Mouse (Mus musculus) spleen, adult 2 months (tissue): ENCODE measurements around the gene Hdac8. TPM values are rescaled to one million over a fixed set of nuclear protein-coding genes. Genes with fewer than 3 reads are reported as not detected.

Experiments used
- DNase-seq, 2 experiments: peaks; one replicate each; pipeline versions ENCODE4 v3.0.0 to v3.0.0-alpha.2; 2012 to 2021; ENCODE audit warnings: low spot score in 2 of 2, low read depth in 1 of 2
- H3K27ac ChIP-seq: fragments of 200-500 bp; 2 replicates; pipeline ENCODE4 v1.5.1; 2012; ENCODE audit warnings: low read length, inconsistent platforms; ENCODE audit not compliant: insufficient read depth
- H3K27me3 ChIP-seq: fragments of 200-500 bp; 2 replicates; pipeline ENCODE4 v1.6.1; 2012; ENCODE audit warnings: mild to moderate bottlenecking, moderate library complexity, low read length, inconsistent platforms; ENCODE audit not compliant: control insufficient read depth, insufficient read depth
- H3K36me3 ChIP-seq: fragments of 200-500 bp; 2 replicates; pipeline ENCODE4 v1.6.1; 2012; ENCODE audit warnings: mild to moderate bottlenecking, low read length, inconsistent platforms; ENCODE audit not compliant: control insufficient read depth, insufficient read depth
- H3K4me1 ChIP-seq: fragments of 200-500 bp; 2 replicates; pipeline ENCODE4 v1.6.1; 2011; ENCODE audit warnings: inconsistent platforms; ENCODE audit not compliant: control insufficient read depth, insufficient read depth, insufficient read length
- H3K4me3 ChIP-seq: fragments of 200-500 bp; 2 replicates; pipeline ENCODE4 v1.5.1; 2011; ENCODE audit warnings: mild to moderate bottlenecking, inconsistent platforms; ENCODE audit not compliant: insufficient read depth, insufficient read length; ENCODE audit errors: extremely low read depth
- CTCF ChIP-seq: fragments of 200-500 bp; IDR thresholded peaks from 2 replicates; pipeline ENCODE4 v1.5.1; 2011; ENCODE audit warnings: mild to moderate bottlenecking, inconsistent platforms; ENCODE audit not compliant: insufficient read depth, insufficient read length, insufficient replicate concordance; ENCODE audit errors: extremely low read depth
- POLR2A ChIP-seq: fragments of 200-500 bp; IDR thresholded peaks from 2 replicates; pipeline ENCODE4 v1.6.1; 2011; ENCODE audit warnings: low read depth, low read length, inconsistent platforms
- WGBS: fragments of 180-500 bp; shearing (Covaris S2); methylation state at CpG from one replicate; pipeline ENCODE4 v1.1.7; 2018; 5-methylcytosine and 5-hydroxymethylcytosine counted together
- polyA plus RNA-seq: library from polyadenylated mRNA; depleted of rRNA; stranded (reverse); fragments of >200 nt; gene quantifications from 2 replicates; pipeline ENCODE4 v1.2.3, GENCODE M21; 2012

The Hdac8 gene
- polyA plus RNA-seq, 1 experiment: 2.3 TPM

- no peak for DNase-seq
- Histone ChIP-seq H3K27ac (no peak overlapping the region), H3K27me3 (no peaks in the 10 kb centered on the region), H3K36me3 (no peaks in the 10 kb centered on the region; the same call in 1 of the 2 replicates), H3K4me3 (no peak overlapping the region), H3K4me1 (no peaks in the 10 kb centered on the region)
- TF ChIP-seq POLR2A (no peak), CTCF (no peak)
- WGBS: 80% methylated on average over 4 of the region's 4 CpGs
Measured at GRCm38 (mm10) chrX:102305806-102306205, 199.4 kb downstream of the Hdac8 start.

- no peaks in the 10 kb centered on the region for H3K4me1 ChIP-seq
- no peak overlapping the region for H3K27ac ChIP-seq
- H3K27me3 ChIP-seq: no peaks in the 10 kb centered on the region
- DNase-seq: no peak
- H3K36me3 ChIP-seq: no peaks in the 10 kb centered on the region; the same call in 1 of the 2 replicates
- H3K4me3 ChIP-seq: no peak overlapping the region
- no peak for TF ChIP-seq CTCF
- TF ChIP-seq POLR2A: no peak
- WGBS: 88% methylated on average over 4 of the region's 4 CpGs
Measured at GRCm38 (mm10) chrX:102304914-102305313, 200.2 kb downstream of the Hdac8 start.

GRCm38 (mm10) chrX:102302476-102302875 lies 202.7 kb downstream of the Hdac8 start:
- no peaks in the 10 kb centered on the region for H3K4me1 ChIP-seq
- no peak overlapping the region for H3K4me3 ChIP-seq
- WGBS: 91% methylated on average over 3 of the region's 3 CpGs
- no peak overlapping the region for H3K27ac ChIP-seq
- no peak for DNase-seq
- no peaks in the 10 kb centered on the region; the same call in 1 of the 2 replicates for H3K36me3 ChIP-seq
- TF ChIP-seq CTCF (no peak), POLR2A (no peak)
- no peaks in the 10 kb centered on the region for H3K27me3 ChIP-seq

- H3K27ac ChIP-seq: no peak overlapping the region
- H3K4me3 ChIP-seq: no peak overlapping the region
- no peak for DNase-seq
- 88% methylated on average over 3 of the region's 3 CpGs for WGBS
- no peaks in the 10 kb centered on the region for H3K4me1 ChIP-seq
- no peak for TF ChIP-seq CTCF
- no peak for TF ChIP-seq POLR2A
- H3K27me3 ChIP-seq: no peaks in the 10 kb centered on the region
- H3K36me3 ChIP-seq: no peaks in the 10 kb centered on the region
Measured at GRCm38 (mm10) chrX:102284889-102285288, 220.3 kb downstream of the Hdac8 start.

GRCm38 (mm10) chrX:102262620-102263345 lies 242.4 kb downstream of the Hdac8 start:
- no peaks in the 10 kb centered on the region for H3K27me3 ChIP-seq
- H3K4me1 ChIP-seq: no peaks in the 10 kb centered on the region
- no peak overlapping the region for H3K4me3 ChIP-seq
- H3K27ac ChIP-seq: no peak overlapping the region
- no peak for DNase-seq
- 82% methylated on average over 14 of the region's 14 CpGs for WGBS
- no peaks in the 10 kb centered on the region for H3K36me3 ChIP-seq
- no peak for TF ChIP-seq CTCF
- TF ChIP-seq POLR2A: no peak

- 90% methylated on average over 4 of the region's 4 CpGs for WGBS
- no peaks in the 10 kb centered on the region for H3K36me3 ChIP-seq
- H3K27ac ChIP-seq: no peak overlapping the region
- no peak for TF ChIP-seq POLR2A
- no peak for TF ChIP-seq CTCF
- H3K27me3 ChIP-seq: no peaks in the 10 kb centered on the region
- H3K4me3 ChIP-seq: no peak overlapping the region
- no peaks in the 10 kb centered on the region for H3K4me1 ChIP-seq
- no peak for DNase-seq
Measured at GRCm38 (mm10) chrX:102259772-102260171, 245.4 kb downstream of the Hdac8 start.

GRCm38 (mm10) chrX:102253892-102254291 lies 251.3 kb downstream of the Hdac8 start:
- Histone ChIP-seq H3K36me3 (no peaks in the 10 kb centered on the region), H3K4me1 (peaks cover 4% of the 10 kb centered on the region; the same call in 1 of the 2 replicates), H3K4me3 (no peak overlapping the region), H3K27ac (no peak overlapping the region), H3K27me3 (peaks cover 6% of the 10 kb centered on the region; the same call in 1 of the 2 replicates)
- TF ChIP-seq POLR2A: no peak
- TF ChIP-seq CTCF: no peak
- DNase-seq: no peak
- WGBS: 37% methylated on average over 7 of the region's 7 CpGs
